Mouse (Mus musculus): ENCODE measurements around the gene Tet1. TPM values are rescaled to one million over a fixed set of nuclear protein-coding genes. Genes with fewer than 3 reads are reported as not detected.

Tet1 gene
- polyA plus RNA-seq, 1 experiment, result 0.11 TPM

- Histone ChIP-seq H3K4me3 (ENCODE audit: control insufficient read depth, low read depth, low read length) (no peak overlapping the region), H3K27ac (ENCODE audit: control insufficient read depth, insufficient read depth, low read depth, low read length) (no peak overlapping the region), H3K27me3 (ENCODE audit: control insufficient read depth, insufficient read depth, low read length) (no peaks in the 10 kb centered on the region), H3K4me1 (ENCODE audit: control insufficient read depth, insufficient read depth, low read length) (no peaks in the 10 kb centered on the region), H3K36me3 (ENCODE audit: control insufficient read depth, insufficient read depth, low read length) (no peaks in the 10 kb centered on the region)
- TF ChIP-seq POLR2A (IDR thresholded peaks at IDR 0.05; ENCODE audit: control insufficient read depth, low read depth, low read length), result no peak
- no peak for TF ChIP-seq CTCF (IDR thresholded peaks at IDR 0.05; ENCODE audit: control insufficient read depth, insufficient read depth, insufficient replicate concordance, low read depth, low read length)
Observed at GRCm38 (mm10) chr10:62892549-62893232, 16.1 kb downstream of the Tet1 start.

DNA sequence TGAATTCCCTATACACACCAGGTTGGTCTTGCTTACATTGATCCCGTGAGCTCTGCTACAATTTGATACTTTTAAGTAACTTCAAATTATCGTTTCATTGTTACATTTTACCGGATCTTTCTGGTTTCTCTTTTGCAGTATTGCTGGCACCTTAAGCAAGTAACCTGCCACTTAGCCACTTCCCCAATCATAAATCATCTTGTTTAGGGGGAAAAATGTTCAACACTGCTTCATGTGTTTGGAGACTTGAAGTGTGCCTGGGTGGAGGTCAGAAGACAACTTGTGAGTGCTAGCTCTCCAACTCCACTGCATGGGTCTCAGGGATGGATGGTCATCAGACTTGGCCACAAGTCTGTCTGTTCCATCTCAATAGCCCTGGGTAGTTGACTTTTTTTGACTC is 17.8 kb downstream of the Tet1 start:
- H3K4me3 ChIP-seq (ENCODE audit: control insufficient read depth, low read depth, low read length), result no peak overlapping the region
- no peaks in the 10 kb centered on the region for H3K36me3 ChIP-seq (ENCODE audit: control insufficient read depth, insufficient read depth, low read length)
- no peaks in the 10 kb centered on the region; the same call in 1 of the 2 replicates for H3K27me3 ChIP-seq (ENCODE audit: control insufficient read depth, insufficient read depth, low read length)
- no peak overlapping the region for H3K27ac ChIP-seq (ENCODE audit: control insufficient read depth, insufficient read depth, low read depth, low read length)
- TF ChIP-seq CTCF (IDR thresholded peaks at IDR 0.05; ENCODE audit: control insufficient read depth, insufficient read depth, insufficient replicate concordance, low read depth, low read length) (no peak), POLR2A (IDR thresholded peaks at IDR 0.05; ENCODE audit: control insufficient read depth, low read depth, low read length) (no peak)
- peaks cover 6% of the 10 kb centered on the region for H3K4me1 ChIP-seq (ENCODE audit: control insufficient read depth, insufficient read depth, low read length)

DNA sequence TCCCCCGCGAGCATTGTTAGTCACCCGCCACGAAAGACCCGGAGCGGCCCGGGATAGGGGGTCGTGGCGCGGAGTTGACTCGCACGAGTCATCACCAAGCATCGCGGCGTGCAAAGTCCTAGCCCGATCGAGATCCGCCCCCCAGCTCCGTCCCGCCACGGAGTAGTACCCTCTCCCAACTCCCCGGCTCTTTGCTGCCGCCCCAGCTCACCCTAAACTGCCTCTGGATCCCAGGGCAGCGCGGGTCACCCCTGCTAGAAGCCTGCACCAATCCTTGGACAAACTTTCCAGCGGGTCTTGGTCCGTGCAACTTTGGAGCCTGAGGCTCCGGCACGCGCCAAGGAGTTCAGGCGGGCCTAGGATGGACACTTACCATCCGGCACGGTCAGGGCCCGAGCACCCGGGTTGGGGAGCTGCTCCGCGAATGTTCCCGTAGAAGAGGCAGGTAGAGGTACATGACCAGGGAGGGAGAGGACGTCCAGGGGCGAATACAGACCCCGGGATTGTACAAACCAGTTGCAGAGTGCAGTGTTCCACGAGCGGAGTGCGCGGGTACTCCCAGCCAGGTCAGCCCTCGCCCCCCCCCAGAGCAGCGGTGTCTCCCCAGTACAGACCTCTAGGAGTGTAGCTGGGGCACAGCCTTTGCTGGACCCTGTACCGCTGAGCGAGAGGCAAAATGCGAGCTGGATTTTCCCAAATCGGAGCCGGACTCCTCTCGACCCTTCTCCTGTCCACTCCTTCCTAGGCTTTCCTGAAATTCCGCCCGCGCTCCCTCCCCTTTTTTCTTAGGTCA is 21.8 kb downstream of the Tet1 start:
- H3K4me3 ChIP-seq (ENCODE audit: control insufficient read depth, low read depth, low read length), result peak overlapping the region; percentile 11
- H3K27me3 ChIP-seq (ENCODE audit: control insufficient read depth, insufficient read depth, low read length), result no peaks in the 10 kb centered on the region; the same call in 1 of the 2 replicates
- TF ChIP-seq POLR2A (IDR thresholded peaks at IDR 0.05; ENCODE audit: control insufficient read depth, low read depth, low read length), result no peak
- no peaks in the 10 kb centered on the region for H3K36me3 ChIP-seq (ENCODE audit: control insufficient read depth, insufficient read depth, low read length)
- H3K4me1 ChIP-seq (ENCODE audit: control insufficient read depth, insufficient read depth, low read length), result peaks cover 6% of the 10 kb centered on the region
- H3K27ac ChIP-seq (ENCODE audit: control insufficient read depth, insufficient read depth, low read depth, low read length), result no peak overlapping the region

GRCm38 (mm10) chr10:62885969-62886798 is 22.6 kb downstream of the Tet1 start:
- H3K27ac ChIP-seq (ENCODE audit: control insufficient read depth, insufficient read depth, low read depth, low read length), result no peak overlapping the region
- TF ChIP-seq POLR2A (IDR thresholded peaks at IDR 0.05; ENCODE audit: control insufficient read depth, low read depth, low read length) (no peak), CTCF (IDR thresholded peaks at IDR 0.05; ENCODE audit: control insufficient read depth, insufficient read depth, insufficient replicate concordance, low read depth, low read length) (no peak)
- H3K36me3 ChIP-seq (ENCODE audit: control insufficient read depth, insufficient read depth, low read length), result no peaks in the 10 kb centered on the region
- peak overlapping the region; percentile 11 for H3K4me3 ChIP-seq (ENCODE audit: control insufficient read depth, low read depth, low read length)
- no peaks in the 10 kb centered on the region; the same call in 1 of the 2 replicates for H3K27me3 ChIP-seq (ENCODE audit: control insufficient read depth, insufficient read depth, low read length)
- peaks cover 6% of the 10 kb centered on the region for H3K4me1 ChIP-seq (ENCODE audit: control insufficient read depth, insufficient read depth, low read length)

DNA sequence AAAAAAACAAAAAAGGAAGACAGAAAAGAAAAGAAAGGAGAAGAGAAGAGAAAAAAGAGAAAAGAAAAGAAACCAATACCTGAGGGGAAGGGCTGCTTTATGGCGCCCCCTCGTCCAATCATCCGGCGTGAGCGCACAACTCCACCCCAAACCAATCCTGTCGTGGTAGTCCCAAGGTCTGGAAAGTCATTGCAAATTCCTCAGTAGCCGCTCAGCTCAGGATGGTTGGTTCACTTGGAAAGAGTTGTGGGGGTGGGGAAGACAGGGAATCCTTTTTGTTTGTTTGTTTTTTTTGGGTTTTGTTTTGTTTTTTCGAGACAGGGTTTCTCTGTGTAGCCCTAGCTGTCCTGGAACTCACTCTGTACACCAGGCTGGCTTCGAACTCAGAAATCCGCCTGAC is 23.3 kb downstream of the Tet1 start:
- Histone ChIP-seq H3K27me3 (ENCODE audit: control insufficient read depth, insufficient read depth, low read length) (no peaks in the 10 kb centered on the region; the same call in 1 of the 2 replicates), H3K36me3 (ENCODE audit: control insufficient read depth, insufficient read depth, low read length) (no peaks in the 10 kb centered on the region), H3K27ac (ENCODE audit: control insufficient read depth, insufficient read depth, low read depth, low read length) (no peak overlapping the region), H3K4me3 (ENCODE audit: control insufficient read depth, low read depth, low read length) (no peak overlapping the region), H3K4me1 (ENCODE audit: control insufficient read depth, insufficient read depth, low read length) (peaks cover 6% of the 10 kb centered on the region)
- TF ChIP-seq CTCF (IDR thresholded peaks at IDR 0.05; ENCODE audit: control insufficient read depth, insufficient read depth, insufficient replicate concordance, low read depth, low read length) (no peak), POLR2A (IDR thresholded peaks at IDR 0.05; ENCODE audit: control insufficient read depth, low read depth, low read length) (no peak)

- Histone ChIP-seq H3K4me3 (ENCODE audit: control insufficient read depth, low read depth, low read length) (no peak overlapping the region), H3K4me1 (ENCODE audit: control insufficient read depth, insufficient read depth, low read length) (peaks cover 6% of the 10 kb centered on the region), H3K27me3 (ENCODE audit: control insufficient read depth, insufficient read depth, low read length) (no peaks in the 10 kb centered on the region; the same call in 1 of the 2 replicates), H3K27ac (ENCODE audit: control insufficient read depth, insufficient read depth, low read depth, low read length) (no peak overlapping the region), H3K36me3 (ENCODE audit: control insufficient read depth, insufficient read depth, low read length) (no peaks in the 10 kb centered on the region)
- TF ChIP-seq CTCF (IDR thresholded peaks at IDR 0.05; ENCODE audit: control insufficient read depth, insufficient read depth, insufficient replicate concordance, low read depth, low read length) (no peak), POLR2A (IDR thresholded peaks at IDR 0.05; ENCODE audit: control insufficient read depth, low read depth, low read length) (no peak)
Observed at GRCm38 (mm10) chr10:62884517-62884916, 24.3 kb downstream of the Tet1 start.

DNA sequence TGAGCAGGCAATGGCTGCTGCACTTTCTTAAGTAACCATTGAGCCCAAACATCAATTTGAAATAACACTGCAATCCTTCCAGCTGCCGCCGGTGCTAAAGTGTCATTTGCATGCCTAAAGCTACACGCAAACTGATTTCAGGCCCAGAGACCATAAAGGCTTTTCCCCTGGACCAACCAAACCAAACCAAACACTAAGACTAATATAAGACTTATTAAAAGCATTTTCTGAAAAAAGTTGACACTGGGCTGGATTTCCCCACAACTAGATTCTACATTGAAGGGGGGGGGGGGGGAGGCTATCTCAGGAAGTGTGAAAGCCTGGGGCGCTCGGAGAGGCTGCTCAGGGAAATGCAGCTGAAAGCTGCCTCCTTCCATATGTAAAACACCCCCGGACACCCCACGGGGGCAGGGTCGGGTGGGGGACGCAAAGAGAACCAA is 24.8 kb downstream of the Tet1 start:
- peaks cover 6% of the 10 kb centered on the region for H3K4me1 ChIP-seq (ENCODE audit: control insufficient read depth, insufficient read depth, low read length)
- TF ChIP-seq POLR2A (IDR thresholded peaks at IDR 0.05; ENCODE audit: control insufficient read depth, low read depth, low read length), result no peak
- TF ChIP-seq CTCF (IDR thresholded peaks at IDR 0.05; ENCODE audit: control insufficient read depth, insufficient read depth, insufficient replicate concordance, low read depth, low read length), result no peak
- no peak overlapping the region for H3K27ac ChIP-seq (ENCODE audit: control insufficient read depth, insufficient read depth, low read depth, low read length)
- no peak overlapping the region for H3K4me3 ChIP-seq (ENCODE audit: control insufficient read depth, low read depth, low read length)
- no peaks in the 10 kb centered on the region for H3K36me3 ChIP-seq (ENCODE audit: control insufficient read depth, insufficient read depth, low read length)
- no peaks in the 10 kb centered on the region; the same call in 1 of the 2 replicates for H3K27me3 ChIP-seq (ENCODE audit: control insufficient read depth, insufficient read depth, low read length)

All from testis, adult 2 months (tissue).